Mouse (Mus musculus): Measurements from ENCODE around the gene Dusp2.
A peak's percentile ranks its signal among the peaks of the same experiment; 100 is the strongest.

Gene Dusp2

DNA sequence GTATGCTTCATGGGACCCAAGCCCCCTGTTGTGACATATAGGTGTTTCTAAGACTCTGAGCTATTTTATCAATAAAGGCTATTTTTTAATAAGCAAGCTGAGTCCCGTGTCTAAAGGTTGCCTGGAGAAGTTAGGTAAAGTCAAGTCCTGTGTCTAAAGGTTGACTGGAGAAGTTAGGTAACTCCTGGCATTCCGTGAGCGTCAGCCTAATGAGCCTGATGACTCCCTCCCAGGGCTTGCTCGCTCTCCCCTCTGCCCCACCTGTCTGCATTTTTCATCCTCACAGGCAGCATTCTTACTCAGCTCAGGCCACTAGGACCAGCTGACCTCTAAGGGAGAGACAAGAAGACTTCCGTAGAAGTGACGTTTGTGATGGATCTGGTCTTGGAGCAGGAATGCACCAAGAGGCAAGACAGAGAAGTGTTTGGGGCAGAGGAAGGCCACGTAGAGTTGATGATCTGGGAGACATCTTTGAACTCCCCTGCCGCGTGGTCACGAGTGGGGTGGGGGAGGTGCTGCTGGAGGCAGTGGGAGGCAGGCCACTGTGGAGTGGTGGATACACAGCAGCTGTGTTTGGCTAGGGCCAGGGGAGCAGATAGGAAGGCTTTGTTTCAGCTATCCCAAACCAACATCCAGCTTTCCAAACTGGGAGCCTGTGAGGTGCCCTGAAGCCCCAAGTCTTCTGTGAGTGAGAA is 31.3 kb downstream of the Dusp2 start:
- no peak for DNase-seq (ENCODE audit: low read depth, low spot score)

DNA sequence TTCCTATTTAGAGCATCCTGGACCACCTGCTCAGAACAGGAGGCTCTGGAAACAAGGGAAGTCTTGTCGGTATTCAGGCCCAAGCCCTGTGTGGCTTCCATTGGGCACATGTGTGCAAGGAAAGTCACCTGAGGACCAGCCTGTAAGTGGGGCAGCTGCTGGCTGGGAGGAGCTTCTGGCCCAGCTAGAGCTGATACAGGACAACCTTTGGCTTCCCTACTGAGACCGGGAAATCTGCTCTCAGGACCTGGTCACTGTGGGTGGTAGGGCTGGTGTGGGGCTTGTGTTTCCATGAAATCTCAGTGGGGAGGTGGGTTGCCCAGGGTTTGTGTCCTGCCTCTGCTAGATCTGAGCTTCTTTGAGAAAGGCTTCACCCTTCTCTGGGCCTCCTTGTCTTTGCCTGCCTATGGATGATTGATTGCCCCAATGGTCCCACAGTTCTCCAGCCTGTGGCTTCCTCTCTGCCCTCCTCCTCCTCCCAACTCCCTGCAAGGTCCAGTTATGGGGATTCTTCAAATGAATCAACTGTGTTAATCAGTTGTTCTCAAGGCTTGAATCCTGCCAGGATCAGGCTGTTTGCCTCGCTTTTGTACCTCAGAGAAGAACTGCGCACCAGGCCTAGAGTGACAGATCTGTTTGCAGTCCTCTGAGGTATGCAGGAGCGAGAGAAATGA is 33.9 kb downstream of the Dusp2 start:
- no peak for DNase-seq (ENCODE audit: low read depth, low spot score)

DNA sequence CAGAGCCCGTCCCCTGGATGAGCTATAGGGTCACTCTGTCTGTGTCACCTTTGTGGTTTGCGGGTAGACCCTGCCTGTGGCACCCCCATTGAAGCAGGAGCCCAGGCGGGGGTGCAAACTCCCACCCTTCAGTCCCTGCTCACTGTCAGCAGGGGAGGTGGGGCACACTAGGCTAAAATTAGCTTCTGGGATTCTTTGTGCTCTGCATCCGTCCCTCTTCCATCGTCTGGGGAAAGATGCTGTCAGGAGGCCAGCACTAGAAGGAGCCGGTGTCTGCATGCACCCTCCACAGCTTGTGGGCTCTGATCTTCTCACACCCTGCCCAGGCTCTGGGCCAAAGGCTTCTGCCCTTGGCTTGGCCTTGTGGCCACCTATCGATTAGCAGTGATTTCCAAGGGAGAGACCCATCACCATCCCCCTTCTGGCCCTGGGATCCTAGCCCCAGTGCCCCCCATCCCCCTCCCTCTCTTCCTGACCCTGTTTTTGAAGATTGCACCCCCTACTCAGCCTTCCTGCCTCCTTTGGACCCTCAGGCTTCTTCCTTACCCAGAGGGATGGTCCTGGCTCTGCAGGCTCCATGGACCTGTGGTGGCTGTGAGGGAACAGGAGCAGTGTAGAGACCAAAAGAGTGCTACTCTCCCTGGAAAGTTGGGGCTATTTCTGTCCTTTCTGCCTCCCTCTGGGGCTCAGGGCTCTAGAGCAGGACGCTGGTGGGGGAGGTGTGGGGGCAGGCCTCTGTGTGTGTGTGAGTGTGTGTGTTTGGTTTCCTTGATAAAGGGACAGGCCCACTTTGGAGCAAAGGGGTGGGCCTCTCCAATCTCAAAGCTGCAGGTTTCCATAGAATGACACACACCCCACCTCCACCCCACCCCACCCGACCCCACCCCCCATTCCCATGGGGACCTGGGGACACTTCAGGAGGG is 34.9 kb downstream of the Dusp2 start:
- DNase-seq (ENCODE audit: low read depth, low spot score), result no peak

DNA sequence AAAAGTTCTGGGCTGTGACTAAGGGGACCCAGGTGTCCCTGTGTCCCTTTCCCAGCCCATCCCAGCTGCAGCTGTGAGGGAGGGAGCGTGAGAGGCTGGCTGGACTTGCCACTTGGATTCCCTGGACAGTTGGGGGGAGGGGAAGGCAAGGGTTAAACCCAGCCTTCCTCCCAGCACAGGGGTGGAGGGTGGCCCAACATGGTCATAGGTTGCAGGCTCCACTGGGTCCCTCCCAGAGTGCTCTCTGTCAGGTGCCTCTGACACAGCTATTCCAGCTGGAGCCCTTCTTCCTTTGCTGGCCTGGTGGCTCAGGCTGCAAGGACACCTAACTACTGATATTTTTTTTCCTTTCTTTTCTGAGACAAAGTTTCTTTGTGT is 35.5 kb downstream of the Dusp2 start:
- no peak for DNase-seq (ENCODE audit: low read depth, low spot score)

DNA sequence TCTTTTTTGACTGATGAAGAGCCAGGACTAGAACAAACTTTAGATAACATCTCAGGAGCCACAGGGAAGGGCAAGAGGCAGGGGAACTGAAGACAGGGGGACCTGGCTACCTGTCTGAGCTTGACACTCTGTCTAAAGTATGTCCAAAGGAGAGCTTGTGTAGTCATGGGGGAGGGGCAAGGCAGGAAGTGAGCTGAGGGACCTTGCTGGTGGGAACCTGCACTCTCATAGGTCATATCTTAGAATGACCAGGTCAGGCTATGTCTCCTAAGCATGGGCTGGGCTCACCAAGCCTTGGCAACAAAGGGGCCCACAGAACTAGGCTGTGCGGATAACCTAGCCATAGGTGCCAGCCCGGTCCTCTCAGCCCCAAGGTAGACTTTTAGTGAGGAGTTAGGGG is 36.1 kb downstream of the Dusp2 start:
- DNase-seq (ENCODE audit: low read depth, low spot score), result no peak

DNA sequence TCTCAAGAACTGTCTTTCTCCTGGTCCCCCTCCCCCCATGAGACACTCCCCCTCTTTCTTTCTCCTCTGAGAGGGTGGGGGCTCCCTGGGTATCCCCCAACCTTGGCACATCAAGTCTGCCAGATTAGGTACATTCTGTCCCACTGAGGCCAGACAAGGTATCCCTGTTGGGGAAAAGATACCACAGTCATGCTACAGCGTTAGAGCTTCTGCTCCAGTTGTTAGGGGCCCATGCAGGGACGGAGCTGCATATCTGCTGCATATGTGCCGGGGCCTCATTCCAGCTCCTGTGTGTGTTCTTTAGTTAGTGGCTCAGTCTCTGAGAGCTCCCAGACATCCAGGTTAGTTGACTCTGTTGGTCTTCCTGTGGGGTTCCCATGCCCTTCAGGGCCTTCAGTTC is 38.2 kb downstream of the Dusp2 start:
- no peak for DNase-seq (ENCODE audit: low read depth, low spot score)

DNA sequence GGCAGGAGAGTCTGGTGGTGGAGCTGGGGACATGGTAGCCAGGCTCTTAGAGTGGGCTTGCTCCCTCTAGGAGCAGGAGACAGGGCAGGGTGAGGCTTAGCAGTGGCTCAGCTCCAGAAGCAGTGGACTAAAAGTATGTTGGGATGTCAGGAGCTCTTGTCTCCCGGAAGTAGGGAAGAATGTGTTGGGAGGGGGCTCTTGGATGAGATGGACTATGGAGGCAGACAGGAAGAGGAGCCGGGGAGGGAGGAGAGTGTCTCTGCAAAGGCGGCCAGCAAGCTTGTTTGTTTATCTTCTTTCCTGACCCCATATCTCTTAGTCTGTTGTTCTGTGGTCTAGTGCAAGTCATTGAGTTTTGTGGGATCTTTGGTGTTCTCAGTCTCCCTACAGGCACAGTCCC is 39.1 kb downstream of the Dusp2 start:
- DNase-seq (ENCODE audit: low read depth, low spot score), result no peak

DNA sequence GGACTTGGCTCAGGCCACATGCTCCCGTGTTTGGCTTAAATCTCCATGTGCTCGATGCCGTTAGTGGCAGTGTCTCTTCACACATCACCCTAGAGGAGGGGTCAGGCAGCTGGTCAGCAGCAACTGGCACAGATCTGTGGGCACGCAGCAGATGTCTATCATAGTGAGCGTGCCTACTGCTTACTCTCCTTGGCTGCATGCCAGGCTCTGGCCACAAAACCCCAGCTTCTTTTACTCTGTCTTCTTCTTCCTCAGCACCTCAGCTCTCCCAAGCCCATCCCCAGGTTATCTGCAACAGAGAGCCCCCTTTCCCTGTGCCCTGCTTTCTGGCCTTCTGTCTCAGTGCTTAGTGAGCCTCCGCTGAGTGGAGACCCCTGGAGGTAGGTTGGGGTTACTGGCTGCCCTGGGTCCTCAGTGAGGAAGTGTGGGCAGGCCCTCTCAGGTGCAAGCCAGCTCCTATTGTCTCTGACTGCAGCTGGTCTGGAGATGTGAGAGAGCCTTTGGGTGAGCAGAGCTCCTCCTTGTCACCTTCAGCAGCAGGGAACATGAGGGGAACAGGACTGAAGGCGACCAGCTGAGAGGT is 39.9 kb downstream of the Dusp2 start:
- DNase-seq (ENCODE audit: low read depth, low spot score), result peak; percentile 56

DNA sequence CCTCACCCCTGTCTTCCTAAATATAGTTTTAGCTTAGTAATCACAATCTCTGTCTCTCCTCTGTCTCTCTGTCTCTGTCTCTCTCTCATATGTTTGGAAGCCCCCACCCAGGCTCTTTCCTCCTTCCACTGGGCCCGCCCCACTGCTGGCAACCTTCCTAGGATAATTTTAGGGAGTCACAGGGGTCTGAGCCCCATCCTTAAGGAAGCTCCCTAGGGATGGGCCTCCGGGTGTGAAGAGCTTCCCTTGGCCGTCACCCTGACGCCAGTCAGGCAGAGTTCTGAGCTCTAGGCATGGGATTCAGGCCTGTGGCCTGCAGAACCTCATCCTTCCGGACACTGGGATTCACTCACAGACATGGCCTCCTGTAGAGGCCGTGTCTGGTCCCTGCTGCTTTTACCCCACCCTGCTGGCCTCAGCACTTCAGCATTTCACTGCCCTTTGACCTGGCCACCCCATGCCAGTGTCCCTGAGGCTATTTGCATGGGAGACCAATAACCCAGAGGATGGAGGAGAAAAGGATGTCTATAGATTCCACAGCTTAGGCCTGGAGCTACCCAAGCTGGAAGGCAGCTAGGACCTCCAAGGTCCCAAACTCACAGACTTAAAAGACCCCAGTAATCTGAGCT is 40.6 kb downstream of the Dusp2 start:
- no peak for DNase-seq (ENCODE audit: low read depth, low spot score)

DNA sequence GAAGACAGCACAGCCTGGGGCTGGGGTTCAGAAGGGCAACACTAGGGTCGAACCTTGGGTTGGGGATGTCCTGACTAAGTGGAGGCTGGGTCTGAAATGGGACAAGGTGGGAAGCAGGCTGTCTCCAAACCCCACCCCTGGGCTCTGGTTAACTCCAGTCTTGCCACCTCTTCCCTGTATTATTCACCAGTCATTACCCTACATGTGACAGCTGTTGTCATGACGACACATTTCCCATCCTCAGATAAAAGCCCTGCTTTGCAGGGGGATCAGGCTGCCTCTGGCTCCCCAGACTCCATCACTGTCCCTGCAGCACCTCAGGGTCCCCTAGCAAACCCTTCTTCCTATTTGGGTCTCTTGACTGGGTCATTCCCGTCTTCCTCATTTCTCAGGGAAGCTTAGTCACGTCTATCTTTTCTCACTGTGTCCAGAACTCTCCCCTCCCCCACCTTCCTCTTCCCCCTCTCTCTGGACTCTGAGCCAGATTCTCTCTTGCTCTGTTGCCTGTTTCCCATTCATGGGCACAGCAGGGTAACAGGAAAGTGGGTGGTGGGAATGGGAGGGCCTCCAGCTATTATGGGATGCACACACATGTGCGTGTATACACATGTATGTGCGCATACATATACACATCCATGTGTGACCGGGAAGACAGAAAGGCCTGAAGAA is 42.1 kb downstream of the Dusp2 start:
- DNase-seq (ENCODE audit: low read depth, low spot score), result no peak

DNA sequence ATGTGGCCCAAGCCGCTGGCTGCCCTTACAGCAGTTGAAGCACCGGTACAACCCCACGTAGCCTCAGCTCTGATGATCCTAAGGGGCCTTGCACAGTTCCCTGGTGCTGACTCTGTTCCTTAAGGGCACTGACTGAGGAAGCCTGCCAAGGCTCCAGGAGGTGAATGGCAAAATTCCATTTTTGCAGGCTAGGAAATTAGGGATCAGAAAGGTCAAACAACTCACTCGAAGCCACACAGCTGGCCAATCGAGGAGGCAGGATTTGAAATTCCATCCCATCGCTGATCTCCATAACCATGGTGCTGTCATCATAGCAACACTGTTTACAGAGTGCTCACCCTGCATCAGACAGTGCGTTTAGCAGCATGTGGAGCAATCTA is 42.6 kb downstream of the Dusp2 start:
- no peak for DNase-seq (ENCODE audit: low read depth, low spot score)

DNA sequence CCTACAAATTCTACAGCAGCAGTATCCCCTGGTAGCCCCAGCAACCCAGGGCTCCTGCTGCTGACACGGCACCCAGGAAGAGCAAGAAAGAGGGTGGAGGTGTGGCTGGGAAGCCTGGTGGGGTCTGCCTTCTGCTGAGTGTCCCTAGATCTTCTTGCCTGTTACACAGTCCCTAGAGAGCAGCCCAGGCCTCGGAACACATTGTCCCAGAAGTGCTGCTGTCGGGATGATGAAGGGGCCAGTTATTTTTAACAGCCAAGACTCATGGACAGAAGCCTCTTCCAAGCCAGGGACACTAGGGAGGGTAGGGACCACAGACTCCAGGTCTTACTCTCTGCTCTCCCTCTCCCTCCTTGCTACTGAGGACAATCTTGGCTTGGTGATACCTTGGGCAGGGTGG is 43.3 kb downstream of the Dusp2 start:
- DNase-seq (ENCODE audit: low read depth, low spot score), result no peak

DNA sequence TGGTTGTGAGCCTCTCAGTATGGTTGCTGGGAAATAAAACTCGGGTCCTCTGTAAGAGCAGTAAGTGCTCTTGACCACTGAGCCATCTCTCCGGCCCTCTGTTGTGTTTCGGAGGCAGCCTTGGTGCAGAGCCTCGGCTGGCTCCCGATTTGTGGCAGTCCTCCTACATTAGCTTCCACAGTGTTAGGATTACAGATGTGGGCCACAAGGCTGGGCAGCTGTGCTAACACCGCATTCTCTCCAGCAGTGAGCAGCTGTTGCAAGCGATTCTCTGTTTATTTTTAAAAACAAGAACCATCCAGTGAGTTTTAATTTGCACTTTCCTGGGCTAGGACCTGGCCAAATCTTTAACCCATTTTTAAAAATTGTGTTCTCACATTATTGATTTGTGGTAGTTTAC is 47.9 kb downstream of the Dusp2 start:
- DNase-seq (ENCODE audit: low read depth, low spot score), result no peak

DNA sequence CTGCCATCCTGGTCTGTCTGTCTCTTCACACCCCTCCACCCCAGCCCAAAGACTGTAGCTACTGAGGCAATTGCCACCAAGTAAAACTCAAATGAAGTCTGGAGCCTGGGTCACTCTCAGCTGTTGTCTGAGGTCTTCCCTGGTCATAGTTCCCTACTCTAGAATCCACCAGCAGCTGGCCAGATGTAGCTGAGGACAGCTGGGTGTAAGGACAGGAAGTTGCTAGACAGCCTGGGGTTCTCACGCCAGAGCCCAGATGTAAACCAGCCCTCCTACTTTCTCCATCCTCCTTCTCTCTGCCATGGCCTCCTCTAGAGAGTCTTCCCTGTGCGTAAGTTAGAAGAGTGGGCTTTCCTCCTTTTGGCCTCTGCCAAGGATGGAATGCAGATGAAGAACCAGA is 51.6 kb downstream of the Dusp2 start:
- DNase-seq (ENCODE audit: low read depth, low spot score), result no peak
